In the genomic region with DNA sequence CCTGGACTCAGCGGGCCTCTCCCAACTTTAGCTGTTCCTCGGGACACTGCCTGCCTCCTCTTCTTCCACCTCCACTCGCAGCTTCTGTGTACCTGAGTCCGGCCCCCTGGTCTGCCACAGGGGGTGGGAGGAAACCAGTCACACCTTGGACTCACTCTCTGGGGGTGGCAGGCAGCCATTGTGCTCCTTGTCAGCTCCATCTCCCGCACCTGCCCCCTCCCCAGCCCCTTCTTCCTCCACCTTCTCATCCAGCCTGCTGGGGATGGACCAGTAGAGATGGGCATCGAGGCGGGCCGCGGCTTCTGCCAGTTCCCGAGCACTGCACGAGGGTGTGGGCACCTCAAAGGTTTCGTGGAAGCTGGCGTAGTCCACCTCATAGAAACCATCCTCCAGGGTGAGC, we compare ENCODE assay signal across 18 mouse cellular contexts. TPM values are rescaled to one million over a fixed set of nuclear protein-coding genes. Genes with fewer than 3 reads are reported as not detected.
A peak's percentile ranks its signal among the peaks of the same experiment; 100 is the strongest.
DNase-seq lines count a peak whose midpoint lies in the region; TF ChIP-seq lines count a peak whose summit lies in the region.
"Had no signal": no experiment of that assay in that cellular context is flagged by ENCODE, and none has a peak within 500 bp of the region (broad histone marks: within the 10 kb centered on the region; RNA-seq: fewer than 3 reads in every experiment).

No protein-coding gene starts in this region.

- no peaks in the 10 kb centered on the region for H3K9me3 ChIP-seq in heart, embryonic 10.5 days
- no peaks in the 10 kb centered on the region for H3K9me3 ChIP-seq in E14TG2a.4 (ENCODE audit: low read length)
- H3K9me3 ChIP-seq: liver, embryonic 13.5 days had no signal

- TF ChIP-seq POLR2A in cortical plate, adult 2 months (IDR thresholded peaks at IDR 0.05; ENCODE audit: extremely low read depth, insufficient read depth, low read length): peak; percentile 31; the same call in 1 of the 2 replicates

- 44% methylated on average over 13 of the region's 13 CpGs for WGBS in heart, embryonic 10.5 days

- peak overlapping the region; percentile 42; the same call in 1 of the 2 replicates for H3K27ac ChIP-seq in heart, embryonic 10.5 days
- peak overlapping the region; percentile 95 for H3K27ac ChIP-seq in cortical plate, adult 2 months (ENCODE audit: insufficient read depth, low read length)
- H3K27ac ChIP-seq: heart, adult 2 months; limb, embryonic 12.5 days; liver, embryonic 13.5 days had no signal

- peaks cover 10% of the 10 kb centered on the region; the same call in 1 of the 2 replicates for H3K36me3 ChIP-seq in heart, embryonic 10.5 days
- H3K36me3 ChIP-seq in E14TG2a.4 (ENCODE audit: insufficient read depth, low read length): peaks cover 20% of the 10 kb centered on the region

- no peak for TF ChIP-seq CTCF in E14TG2a.4 (conservative IDR thresholded peaks at IDR 0.05; ENCODE audit: low read length)
- no peak for TF ChIP-seq CTCF in cortical plate, adult 2 months (IDR thresholded peaks at IDR 0.05; ENCODE audit: extremely low read depth, insufficient read depth, low read length)

- H3K4me3 ChIP-seq in heart, embryonic 10.5 days: no peak overlapping the region
- peak overlapping the region; percentile 37 for H3K4me3 ChIP-seq in E14TG2a.4 (replicated peaks; ENCODE audit: low read length)
- H3K4me3 ChIP-seq in cortical plate, adult 2 months (ENCODE audit: insufficient read depth, low read length): no peak overlapping the region
- H3K4me3 ChIP-seq: heart, adult 2 months; limb, embryonic 12.5 days; liver, embryonic 13.5 days had no signal

- no peak for DNase-seq in heart, embryonic 10.5 days (ENCODE audit: low spot score)
- no peak for DNase-seq in heart, adult 9 months (ENCODE audit: low spot score in 2 of 2)
- peak; percentile 47 to 55 for DNase-seq in left cerebral cortex, postnatal 36 days (ENCODE audit: low spot score in 2 of 2)
- DNase-seq in left cerebral cortex, adult 11 months (ENCODE audit: low spot score): no peak
- DNase-seq in urinary bladder, postnatal 25 days (ENCODE audit: low spot score): no peak
- DNase-seq in kidney, postnatal 25 days: no peak
- DNase-seq: heart, adult 2 months; kidney, adult 9 months; liver, embryonic 13.5 days; thymus, postnatal 4 days had no signal

- peaks cover 96% of the 10 kb centered on the region for H3K27me3 ChIP-seq in heart, embryonic 10.5 days (ENCODE audit: insufficient read depth, poor library complexity, severe bottlenecking)
- peaks cover 79% of the 10 kb centered on the region for H3K27me3 ChIP-seq in E14TG2a.4 (ENCODE audit: insufficient read depth, low read length)

- intact Hi-C loops in left cerebral cortex, postnatal 36 days (cut with DNase I): no loop called here

- H3K4me1 ChIP-seq in heart, embryonic 10.5 days: peaks cover 21% of the 10 kb centered on the region
- H3K4me1 ChIP-seq in E14TG2a.4 (replicated peaks; ENCODE audit: low read depth, low read length): peaks cover 84% of the 10 kb centered on the region
- H3K4me1 ChIP-seq in cortical plate, adult 2 months (ENCODE audit: control insufficient read depth, insufficient read depth, low read length): peaks cover 12% of the 10 kb centered on the region

RNA-seq across cellular contexts. Expression of gene Kcnj9, which starts 6.4 kb away (rescaled TPM):
- not detected in 2 replicates for polyA plus RNA-seq in heart, embryonic 10.5 days (2016; fragmentation: Nextera tagmentation; extraction: Ambion mirVana)
- total RNA-seq in left cerebral cortex, postnatal 36 days (2021): 100 to 1,000 TPM; 134 to 136 TPM
- 169 and 180 TPM in 2 replicates for polyA plus RNA-seq in cortical plate, adult 2 months (2012; rRNA removed)
- total RNA-seq: common myeloid progenitor, adult 5-6 weeks; gastrocnemius, adult 8-10 months; heart, adult 2 months had no signal
- polyA plus RNA-seq: intestine, embryonic 14.5 days; limb, embryonic 12.5 days; liver, embryonic 13.5 days; lung, embryonic 16.5 days; small intestine, adult 2 months had no signal

RNA-seq across cellular contexts. Expression of gene Kcnj10, which starts 18.3 kb away (rescaled TPM):
- 0.09 TPM in 1 of 2 replicates, not detected in the other for polyA plus RNA-seq in heart, embryonic 10.5 days (2016; fragmentation: Nextera tagmentation; extraction: Ambion mirVana)
- 10 to 100 TPM; 86.8 to 97.1 TPM for total RNA-seq in left cerebral cortex, postnatal 36 days (2021)
- 96.8 and 102 TPM in 2 replicates for polyA plus RNA-seq in cortical plate, adult 2 months (2012; rRNA removed)

RNA-seq across cellular contexts. Expression of gene Atp1a2, which starts 24.9 kb away (rescaled TPM):
- polyA plus RNA-seq in heart, embryonic 10.5 days (2016; fragmentation: Nextera tagmentation; extraction: Ambion mirVana): 8.7 and 22.5 TPM in 2 replicates
- total RNA-seq in left cerebral cortex, postnatal 36 days (2021): 100 to 1,000 TPM; 590 to 654 TPM
- polyA plus RNA-seq in cortical plate, adult 2 months (2012; rRNA removed): 534 and 567 TPM in 2 replicates
- total RNA-seq: common myeloid progenitor, adult 5-6 weeks had no signal

RNA-seq across cellular contexts. Expression of gene Pigm, which starts 53.6 kb away (rescaled TPM):
- polyA plus RNA-seq in heart, embryonic 10.5 days (2016; fragmentation: Nextera tagmentation; extraction: Ambion mirVana): 8.0 and 8.6 TPM in 2 replicates
- 1 to 10 TPM; 7.8 to 8.3 TPM for total RNA-seq in left cerebral cortex, postnatal 36 days (2021)
- 6.5 TPM in 2 replicates for polyA plus RNA-seq in cortical plate, adult 2 months (2012; rRNA removed)

Comparison
In these comparisons a context has a peak if more than half of its experiments do, and no peak if none do; other contexts are left out.
1. DNase-seq: peak in left cerebral cortex, postnatal 36 days (2 of 2); none in heart, embryonic 10.5 days (single experiment), heart, adult 9 months (0 of 2), left cerebral cortex, adult 11 months (single experiment), urinary bladder, postnatal 25 days (single experiment) and kidney, postnatal 25 days (0 of 2).
2. RNA of gene Kcnj9, which starts 6.4 kb away (polyA plus RNA-seq): 169 to 180 TPM in cortical plate, adult 2 months; not detected in heart, embryonic 10.5 days; every median in the first group is over 100 times any median in the second.
3. RNA of gene Kcnj10, which starts 18.3 kb away (polyA plus RNA-seq): 96.8 to 102 TPM in cortical plate, adult 2 months; 0.09 TPM in heart, embryonic 10.5 days; every median in the first group is over 10 times any median in the second.
4. RNA of gene Atp1a2, which starts 24.9 kb away (polyA plus RNA-seq): 534 to 567 TPM in cortical plate, adult 2 months; 8.7 to 22.5 TPM in heart, embryonic 10.5 days; every median in the first group is over 10 times any median in the second.